Mouse (Mus musculus) left cerebral cortex, postnatal 36 days (tissue): ENCODE results near the gene Top1. TPM values are rescaled to one million over a fixed set of nuclear protein-coding genes. Genes with fewer than 3 reads are reported as not detected.

ENCODE experiments used
- DNase-seq, 2 experiments: peaks; one replicate each; pipeline ENCODE4 v3.0.0; 2021 to 2022; ENCODE audit warnings: low spot score in 2 of 2, mixed read lengths in 1 of 2
- intact Hi-C: fragments of 180-260 bp; cut with DNase I; formaldehyde crosslinking; loops from one replicate; pipeline ENCODE4 v1.15.1; 2025
- microRNA-seq: library from miRNA; unstranded; fragments of <30 nt; microRNA quantifications from one replicate; pipeline ENCODE4 v1.2.0, GENCODE M21; 2022
- total RNA-seq, 2 experiments: library from RNA; stranded (reverse); gene quantifications; 2 replicates each; pipeline ENCODE4 v1.2.3; 2021

Top1 gene
- total RNA-seq, 2 experiments from 2014 or later, result 66.5 to 87.4 TPM

- DNase-seq, result no peak
- intact Hi-C loops, result no loop called here
Observed at GRCm38 (mm10) chr2:160766371-160766771, 120.7 kb downstream of the Top1 start.

- intact Hi-C loops, result no loop called here
Observed at GRCm38 (mm10) chr2:160767201-160767600, 121.5 kb downstream of the Top1 start.

GRCm38 (mm10) chr2:160768097-160768695, 122.5 kb downstream of the Top1 start:
- intact Hi-C loops, result no loop called here
- DNase-seq, result peak in 1 of 2 experiments; percentile 2

More at GRCm38 (mm10) chr2:160767201-160767600, 121.5 kb downstream of the Top1 start:
- DNase-seq, result no peak

GRCm38 (mm10) chr2:160768997-160769396, 123.3 kb downstream of the Top1 start:
- intact Hi-C loops, result no loop called here

GRCm38 (mm10) chr2:160770409-160770808, 124.7 kb downstream of the Top1 start:
- intact Hi-C loops, result no loop called here
- DNase-seq, result peak in 1 of 2 experiments; percentile 3

More at GRCm38 (mm10) chr2:160768997-160769396, 123.3 kb downstream of the Top1 start:
- peak in 1 of 2 experiments; percentile 3 for DNase-seq

GRCm38 (mm10) chr2:160770871-160771270, 125.2 kb downstream of the Top1 start:
- peak in 1 of 2 experiments; percentile 2 for DNase-seq
- intact Hi-C loops, result no loop called here

- DNase-seq, result peak in 1 of 2 experiments; percentile 3
- intact Hi-C loops, result no loop called here
Observed at GRCm38 (mm10) chr2:160771325-160772276, 125.9 kb downstream of the Top1 start.

Small RNAs within 50 kb of the gene (microRNA-seq; reads per million reads assigned to microRNA genes)
- not detected for gene Gm23968

Other genes with a start within 250 kb of the Top1 start
- 100 to 1,000 TPM; 102 to 125 TPM for gene Plcg1, start 85.4 kb downstream of the Top1 start, total RNA-seq
- 10 to 100 TPM; 63.4 to 84.0 TPM for gene Zhx3, start 227.1 kb downstream of the Top1 start, total RNA-seq
- 1 to 10 TPM in 1 of 2 experiments, under 1 TPM in 1; 0.79 to 1.4 TPM for gene Lpin3, start 234.8 kb downstream of the Top1 start, total RNA-seq